Mouse (Mus musculus) adrenal gland (tissue): ENCODE data around the gene Chd8.
"Not testable (repeated sequence)": the region's sequence is repeated elsewhere in the genome, so short reads cannot be mapped to it uniquely, and the experiment has no call there.

Experiments used
- intact Hi-C: fragments of 180-260 bp; cut with DNase I; formaldehyde crosslinking; loops from one replicate; pipeline ENCODE4 v1.15.1; 2025
- long read RNA-seq, 2 experiments: library from polyadenylated mRNA; unstranded; transcript quantifications; one replicate each; pipeline ENCODE4 v2.0.0; 2020; ENCODE audit warnings: borderline replicate concordance in 1 of 2; ENCODE audit not compliant: insufficient replicate concordance in 1 of 2

Chd8 gene
- long read RNA-seq, experiment 1, partial matches to known transcripts = 3 of 10 reads
- long read RNA-seq, experiment 1, other reads (novel, unspliced or antisense) = 4 of 10 reads
- long read RNA-seq, experiment 2, partial matches to known transcripts = 5 of 11 reads
- long read RNA-seq, experiment 2, other reads (novel, unspliced or antisense) = 3 of 11 reads

- intact Hi-C loops = no loop called here
Measured at GRCm38 (mm10) chr14:52257484-52258213, at the start of gene Chd8. TSS of gene Chd8 (minus strand) at chr14:52257780.

GRCm38 (mm10) chr14:52306100-52306499, 48.5 kb upstream of the Chd8 start:
- intact Hi-C loops = no loop called here

- intact Hi-C loops = no loop called here
Measured at GRCm38 (mm10) chr14:52304644-52305271, 47.2 kb upstream of the Chd8 start, which contains the start of gene Mettl3. TSS of gene Mettl3 (minus strand) at chr14:52305128.

GRCm38 (mm10) chr14:52303517-52303916, 45.9 kb upstream of the Chd8 start:
- intact Hi-C loops = not testable (repeated sequence)

GRCm38 (mm10) chr14:52295558-52296264, 38.1 kb upstream of the Chd8 start:
- intact Hi-C loops = loop anchor here (1.0 kb wide), 1 partner anchor 43 kb away; no protein-coding TSS in a partner anchor

- intact Hi-C loops = loop anchor here (5.0 kb wide), 1 partner anchor 42 kb away; no protein-coding TSS in a partner anchor
Measured at GRCm38 (mm10) chr14:52284191-52284590, 26.6 kb upstream of the Chd8 start.

- intact Hi-C loops = loop anchor here (5.0 kb wide), 1 partner anchor 41 kb away; no protein-coding TSS in a partner anchor
Measured at GRCm38 (mm10) chr14:52283629-52284028, 26.0 kb upstream of the Chd8 start.

GRCm38 (mm10) chr14:52279747-52280120, 22.2 kb upstream of the Chd8 start:
- intact Hi-C loops = loop anchor here (5.0 kb wide), 1 partner anchor 37 kb away; no protein-coding TSS in a partner anchor

- intact Hi-C loops = no loop called here
Measured at GRCm38 (mm10) chr14:52278932-52279746, 21.6 kb upstream of the Chd8 start, which contains the start of the genes Tox4 and Rab2b. TSS of gene Tox4 (plus strand) at chr14:52279146. TSS of gene Rab2b (minus strand) at chr14:52279545.

GRCm38 (mm10) chr14:52277210-52277609, 19.6 kb upstream of the Chd8 start:
- intact Hi-C loops = no loop called here

- intact Hi-C loops = no loop called here
Measured at GRCm38 (mm10) chr14:52272781-52273180, 15.2 kb upstream of the Chd8 start.

- intact Hi-C loops = no loop called here
Measured at GRCm38 (mm10) chr14:52256311-52257175, 1.0 kb downstream of the Chd8 start.

GRCm38 (mm10) chr14:52246129-52246528, 11.5 kb downstream of the Chd8 start:
- intact Hi-C loops = no loop called here

GRCm38 (mm10) chr14:52244690-52245042, 12.9 kb downstream of the Chd8 start:
- intact Hi-C loops = loop anchor here (5.0 kb wide), 1 partner anchor 38 kb away; no protein-coding TSS in a partner anchor

- intact Hi-C loops = loop anchor here (5.0 kb wide), 1 partner anchor 38 kb away; no protein-coding TSS in a partner anchor
Measured at GRCm38 (mm10) chr14:52244041-52244689, 13.4 kb downstream of the Chd8 start.

- intact Hi-C loops = no loop called here
Measured at GRCm38 (mm10) chr14:52236216-52236615, 21.4 kb downstream of the Chd8 start.

GRCm38 (mm10) chr14:52235165-52235564, 22.4 kb downstream of the Chd8 start:
- intact Hi-C loops = no loop called here

GRCm38 (mm10) chr14:52232249-52232648, 25.3 kb downstream of the Chd8 start:
- intact Hi-C loops = no loop called here

- intact Hi-C loops = no loop called here
Measured at GRCm38 (mm10) chr14:52225972-52226371, 31.6 kb downstream of the Chd8 start.
